In the genomic region with DNA sequence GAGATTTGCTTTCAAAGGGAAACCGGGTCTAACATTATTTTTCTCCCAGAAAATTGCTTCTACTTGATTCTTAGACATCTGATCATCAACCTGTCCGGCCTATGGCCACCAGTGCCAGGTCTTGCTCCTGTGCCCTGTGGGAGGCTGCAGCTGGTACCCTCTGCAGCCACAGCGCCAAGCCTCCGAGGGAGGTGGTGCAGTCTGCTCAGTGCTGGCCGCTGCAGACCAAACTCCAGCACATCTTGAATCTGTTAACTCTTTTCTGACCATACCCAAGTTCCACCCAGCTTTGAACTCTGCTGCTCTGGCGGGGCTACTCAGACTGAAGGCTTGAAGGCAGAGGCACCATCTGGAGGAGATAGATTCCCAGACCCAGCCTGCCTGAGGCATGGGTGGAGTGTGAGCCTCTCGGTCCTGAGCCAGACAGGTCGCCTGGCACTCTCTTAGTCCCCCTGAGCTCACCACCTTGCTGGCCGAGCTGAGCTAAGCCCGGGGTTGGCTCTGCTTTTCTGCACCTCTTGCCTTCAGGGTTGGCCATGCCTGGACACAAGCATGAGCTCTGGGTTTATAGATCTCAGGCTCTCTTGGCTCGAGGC, we compare ENCODE assay signal across 8 mouse cellular contexts. TPM values are rescaled to one million over a fixed set of nuclear protein-coding genes. Genes with fewer than 3 reads are reported as not detected.
DNase-seq lines count a peak whose midpoint lies in the region; ATAC-seq lines count a peak whose summit lies in the region.

TSS of gene Tbr1 (plus strand) at position 275 of the 596 bp plus-strand sequence.

- peak within 1 kb of the TSS; percentile 20; the same call in 1 of the 2 replicates for H3K4me2 ChIP-seq in embryonic facial prominence, embryonic 14.5 days (ENCODE audit: low read depth, low read length)
- H3K4me2 ChIP-seq in midbrain, embryonic 12.5 days (replicated peaks), result no peak within 1 kb of the TSS

- H3K4me1 ChIP-seq in embryonic facial prominence, embryonic 14.5 days (ENCODE audit: control insufficient read depth, insufficient read depth, low read length), result peaks cover 6% of the 10 kb centered on the region; the same call in 1 of the 2 replicates
- H3K4me1 ChIP-seq in midbrain, embryonic 12.5 days, result peaks cover 17% of the 10 kb centered on the region

- DNase-seq in cerebellum, postnatal 4 days (ENCODE audit: low spot score in 2 of 2), result no peak
- DNase-seq in 3T3-L1 (ENCODE audit: low read depth, low spot score), result peak; percentile 18
- DNase-seq in embryonic facial prominence, embryonic 14.5 days (ENCODE audit: low spot score), result peak; percentile 3
- DNase-seq in layer of hippocampus, adult 8-10 months (ENCODE audit: low spot score in 2 of 2), result peak in 1 of 2 experiments; percentile 29
- DNase-seq in c-Kit-positive CD71-positive TER-119-positive erythroid progenitor cells, embryonic 14.5 days (ENCODE audit: low spot score), result no peak
- DNase-seq in spleen, postnatal 4 days (ENCODE audit: low spot score in 2 of 2), result no peak

- 6% methylated on average over 11 of the region's 11 CpGs for WGBS in embryonic facial prominence, embryonic 14.5 days
- 3% methylated on average over 11 of the region's 11 CpGs for WGBS in midbrain, embryonic 12.5 days

- H3K9me3 ChIP-seq in embryonic facial prominence, embryonic 14.5 days (ENCODE audit: control insufficient read depth, low read length), result no peaks in the 10 kb centered on the region
- H3K9me3 ChIP-seq in midbrain, embryonic 12.5 days, result no peaks in the 10 kb centered on the region

- ATAC-seq in cerebellum, adult (ENCODE audit: insufficient number of reproducible peaks, low FRiP score, low TSS enrichment), result peak; percentile 71
- ATAC-seq in embryonic facial prominence, embryonic 14.5 days (ENCODE audit: low read depth), result peak; percentile 54; the same call in 1 of the 2 replicates
- ATAC-seq in midbrain, embryonic 12.5 days (ENCODE audit: low FRiP score, low read depth), result 0 out of 2 replicates have a peak, but pooled peaks have one; percentile 44

- H3K9ac ChIP-seq in embryonic facial prominence, embryonic 14.5 days (ENCODE audit: low read depth, low read length), result no peak within 1 kb of the TSS
- H3K9ac ChIP-seq in midbrain, embryonic 12.5 days (replicated peaks), result no peak within 1 kb of the TSS

- H3K27ac ChIP-seq in embryonic facial prominence, embryonic 14.5 days (replicated peaks; ENCODE audit: low read depth, low read length), result no peak within 1 kb of the TSS
- no peak within 1 kb of the TSS for H3K27ac ChIP-seq in midbrain, embryonic 12.5 days (replicated peaks)

- H3K4me3 ChIP-seq in embryonic facial prominence, embryonic 14.5 days (ENCODE audit: low read depth, low read length), result peak within 1 kb of the TSS; percentile 4; the same call in 1 of the 2 replicates
- no peak within 1 kb of the TSS for H3K4me3 ChIP-seq in midbrain, embryonic 12.5 days

- no peaks in the 10 kb centered on the region for H3K36me3 ChIP-seq in embryonic facial prominence, embryonic 14.5 days (ENCODE audit: control insufficient read depth, insufficient read depth, low read length)
- H3K36me3 ChIP-seq in midbrain, embryonic 12.5 days, result no peaks in the 10 kb centered on the region

- peaks cover 61% of the 10 kb centered on the region for H3K27me3 ChIP-seq in embryonic facial prominence, embryonic 14.5 days (replicated peaks; ENCODE audit: control insufficient read depth, insufficient read depth, low read length)
- H3K27me3 ChIP-seq in midbrain, embryonic 12.5 days, result peaks cover 67% of the 10 kb centered on the region

RNA-seq across cellular contexts. Expression of gene Tbr1, which starts in this region (rescaled TPM):
- 0.24 and 0.38 TPM in 2 replicates for polyA plus RNA-seq in embryonic facial prominence, embryonic 14.5 days (2014; fragmentation: Nextera tagmentation; extraction: Ambion mirVana)
- total RNA-seq in layer of hippocampus, adult 8-10 months (2022), result 10 to 100 TPM; 34.9 to 53.8 (median 42.1) TPM
- polyA plus RNA-seq in midbrain, embryonic 12.5 days (2016; fragmentation: Nextera tagmentation; extraction: Ambion mirVana), result 1.5 and 4.0 TPM in 2 replicates

Comparison
In these comparisons a context has a peak if more than half of its experiments do, and no peak if none do; other contexts are left out.
1. Peak in DNase-seq, ATAC-seq, H3K4me3 ChIP-seq and H3K4me2 ChIP-seq in embryonic facial prominence, embryonic 14.5 days; RNA of the gene not detected or under 1 TPM.